Mouse (Mus musculus): ENCODE data around the gene Ptpa. TPM values are rescaled to one million over a fixed set of nuclear protein-coding genes. Genes with fewer than 3 reads are reported as not detected.
A peak's percentile ranks its signal among the peaks of the same experiment; 100 is the strongest.

Gene Ptpa
- polyA plus RNA-seq, 1 experiment from 2014 or later = 82.6 TPM

DNA sequence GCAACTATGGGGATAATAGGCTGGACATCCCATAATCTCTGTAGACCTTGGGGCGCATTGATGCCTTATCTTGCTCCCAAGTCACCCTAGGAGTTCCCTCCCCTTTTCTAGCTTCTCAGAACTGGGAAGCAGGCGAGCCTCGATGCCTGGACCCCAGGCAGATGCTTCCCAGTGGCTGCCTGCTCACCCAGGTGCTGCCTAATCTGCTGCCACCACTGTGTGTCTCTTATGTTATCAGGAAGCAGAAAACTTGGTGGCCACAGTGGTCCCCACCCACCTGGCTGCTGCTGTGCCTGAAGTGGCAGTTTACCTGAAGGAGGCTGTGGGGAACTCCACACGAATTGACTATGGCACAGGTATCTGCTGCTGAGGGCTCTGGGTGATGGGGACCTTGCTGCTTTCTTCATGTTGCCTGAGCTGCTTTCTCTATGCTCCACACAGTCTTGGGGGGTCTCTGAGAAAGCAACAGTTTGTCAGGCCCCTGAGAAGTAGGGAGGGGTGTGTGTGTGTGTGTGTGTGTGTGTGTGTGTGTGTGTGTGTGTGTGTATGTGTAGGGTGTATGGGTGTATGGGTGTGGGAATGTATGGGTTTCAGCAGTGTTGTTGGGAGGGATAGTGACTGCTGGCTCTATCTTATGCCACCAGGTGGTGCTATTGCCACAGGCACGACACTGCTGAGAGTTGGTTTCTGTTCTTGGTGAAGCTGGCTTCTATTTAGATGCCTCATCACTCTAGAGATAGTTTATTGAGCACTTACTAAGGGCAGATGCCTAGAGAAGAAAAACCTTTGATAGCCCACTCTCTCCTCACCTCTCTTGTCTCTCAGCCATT, 19.7 kb downstream of the Ptpa start:
- no peak overlapping the region for H3K4me3 ChIP-seq (ENCODE audit: low read depth, low read length)
- H3K27ac ChIP-seq (ENCODE audit: low read length) = no peak overlapping the region
- ATAC-seq (ENCODE audit: insufficient number of reproducible peaks, insufficient read depth, low FRiP score, low read depth) = peak; percentile 51
- H3K27me3 ChIP-seq (ENCODE audit: control insufficient read depth, insufficient read depth, low read length) = no peaks in the 10 kb centered on the region
- H3K9me3 ChIP-seq (ENCODE audit: control insufficient read depth, low read depth, low read length) = no peaks in the 10 kb centered on the region
- H3K4me2 ChIP-seq (replicated peaks; ENCODE audit: low read depth, low read length) = no peak overlapping the region
- 54% methylated on average over 5 of the region's 5 CpGs for WGBS
- peaks cover 14% of the 10 kb centered on the region for H3K4me1 ChIP-seq (ENCODE audit: control insufficient read depth, insufficient read depth, low read length)
- H3K9ac ChIP-seq (replicated peaks; ENCODE audit: low read depth, low read length) = no peak overlapping the region
- peaks cover 59% of the 10 kb centered on the region for H3K36me3 ChIP-seq (ENCODE audit: control insufficient read depth, insufficient read depth, low read length)

DNA sequence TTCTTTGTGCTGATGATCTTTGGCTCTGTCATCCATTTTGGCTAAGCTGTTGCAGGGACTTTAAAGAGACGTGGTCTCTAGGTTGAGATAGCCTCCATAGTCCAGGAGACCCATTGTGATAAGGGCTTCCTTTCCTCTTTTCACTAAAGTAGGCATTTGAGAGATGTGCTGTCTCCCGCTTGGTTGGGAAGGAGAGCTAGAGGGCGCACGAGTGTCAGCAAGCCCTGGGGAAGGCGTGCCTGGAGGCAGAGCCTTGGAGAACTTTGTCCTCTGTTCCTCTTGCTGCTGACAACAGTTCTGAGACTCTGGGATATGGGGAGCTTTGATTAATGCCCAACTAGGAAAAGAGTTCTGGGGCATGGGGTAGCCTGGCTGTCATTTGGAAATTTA, 20.3 kb downstream of the Ptpa start:
- Histone ChIP-seq H3K27ac (ENCODE audit: low read length) (no peak overlapping the region), H3K4me2 (replicated peaks; ENCODE audit: low read depth, low read length) (no peak overlapping the region), H3K4me1 (ENCODE audit: control insufficient read depth, insufficient read depth, low read length) (peaks cover 20% of the 10 kb centered on the region), H3K9me3 (ENCODE audit: control insufficient read depth, low read depth, low read length) (no peaks in the 10 kb centered on the region), H3K36me3 (ENCODE audit: control insufficient read depth, insufficient read depth, low read length) (peaks cover 53% of the 10 kb centered on the region), H3K4me3 (ENCODE audit: low read depth, low read length) (no peak overlapping the region), H3K9ac (replicated peaks; ENCODE audit: low read depth, low read length) (no peak overlapping the region), H3K27me3 (ENCODE audit: control insufficient read depth, insufficient read depth, low read length) (no peaks in the 10 kb centered on the region)
- ATAC-seq (ENCODE audit: insufficient number of reproducible peaks, insufficient read depth, low FRiP score, low read depth) = no peak
- 83% methylated on average over 5 of the region's 5 CpGs for WGBS

DNA sequence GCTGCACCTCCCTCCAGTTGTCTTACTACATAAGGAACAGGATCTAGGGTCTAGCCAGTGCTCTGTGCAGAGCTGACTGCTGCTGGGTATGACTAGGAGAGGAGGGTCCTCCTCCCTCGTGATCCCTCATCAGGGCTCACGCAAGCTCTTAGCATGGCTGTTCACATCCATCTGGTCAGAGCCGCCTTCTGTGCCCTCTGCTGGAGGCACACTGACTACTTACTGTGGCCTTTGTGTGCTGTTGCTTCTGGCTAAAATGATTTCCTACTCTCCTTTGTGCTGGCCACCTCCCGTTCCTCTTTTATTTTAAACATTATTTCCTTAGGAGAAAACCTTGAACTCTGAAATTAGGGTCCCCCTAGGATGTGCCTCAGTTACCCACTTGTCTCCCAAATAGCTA, 21.0 kb downstream of the Ptpa start:
- H3K4me1 ChIP-seq (ENCODE audit: control insufficient read depth, insufficient read depth, low read length) = peaks cover 24% of the 10 kb centered on the region
- no peak overlapping the region for H3K9ac ChIP-seq (replicated peaks; ENCODE audit: low read depth, low read length)
- no peak overlapping the region for H3K4me3 ChIP-seq (ENCODE audit: low read depth, low read length)
- H3K27ac ChIP-seq (ENCODE audit: low read length) = no peak overlapping the region
- H3K4me2 ChIP-seq (replicated peaks; ENCODE audit: low read depth, low read length) = no peak overlapping the region
- peaks cover 46% of the 10 kb centered on the region for H3K36me3 ChIP-seq (ENCODE audit: control insufficient read depth, insufficient read depth, low read length)
- H3K27me3 ChIP-seq (ENCODE audit: control insufficient read depth, insufficient read depth, low read length) = no peaks in the 10 kb centered on the region
- no peaks in the 10 kb centered on the region for H3K9me3 ChIP-seq (ENCODE audit: control insufficient read depth, low read depth, low read length)
- WGBS = 83% methylated on average over 4 of the region's 4 CpGs
- ATAC-seq (ENCODE audit: insufficient number of reproducible peaks, insufficient read depth, low FRiP score, low read depth) = no peak

DNA sequence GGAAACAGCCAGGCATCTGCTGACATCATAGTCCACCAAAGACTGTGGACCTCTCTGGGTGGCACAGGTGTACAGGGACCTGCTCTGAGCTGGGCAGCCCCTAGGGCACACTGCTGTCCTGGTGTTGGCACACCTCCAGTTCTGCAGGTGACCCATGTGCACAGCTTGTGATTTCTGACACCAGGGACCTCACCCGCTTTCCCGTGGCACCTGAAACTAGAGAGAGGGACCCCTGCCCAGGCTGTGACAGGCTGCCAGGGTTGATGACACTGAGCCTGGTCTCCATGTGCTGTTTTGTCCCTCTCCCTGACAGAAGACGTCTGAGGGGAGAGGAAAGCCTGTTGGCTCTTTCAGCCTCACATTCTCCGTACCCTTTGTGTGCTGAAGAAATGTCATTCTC, 22.0 kb downstream of the Ptpa start:
- H3K36me3 ChIP-seq (ENCODE audit: control insufficient read depth, insufficient read depth, low read length) = peaks cover 37% of the 10 kb centered on the region
- 94% methylated on average over 4 of the region's 4 CpGs for WGBS
- H3K4me2 ChIP-seq (replicated peaks; ENCODE audit: low read depth, low read length) = no peak overlapping the region
- no peaks in the 10 kb centered on the region for H3K9me3 ChIP-seq (ENCODE audit: control insufficient read depth, low read depth, low read length)
- H3K4me3 ChIP-seq (ENCODE audit: low read depth, low read length) = no peak overlapping the region
- H3K27ac ChIP-seq (ENCODE audit: low read length) = no peak overlapping the region
- H3K9ac ChIP-seq (replicated peaks; ENCODE audit: low read depth, low read length) = 0 out of 2 replicates have a peak overlapping the region, but pooled peaks have one; percentile 10
- no peaks in the 10 kb centered on the region for H3K27me3 ChIP-seq (ENCODE audit: control insufficient read depth, insufficient read depth, low read length)
- no peak for ATAC-seq (ENCODE audit: insufficient number of reproducible peaks, insufficient read depth, low FRiP score, low read depth)
- peaks cover 32% of the 10 kb centered on the region for H3K4me1 ChIP-seq (ENCODE audit: control insufficient read depth, insufficient read depth, low read length)

DNA sequence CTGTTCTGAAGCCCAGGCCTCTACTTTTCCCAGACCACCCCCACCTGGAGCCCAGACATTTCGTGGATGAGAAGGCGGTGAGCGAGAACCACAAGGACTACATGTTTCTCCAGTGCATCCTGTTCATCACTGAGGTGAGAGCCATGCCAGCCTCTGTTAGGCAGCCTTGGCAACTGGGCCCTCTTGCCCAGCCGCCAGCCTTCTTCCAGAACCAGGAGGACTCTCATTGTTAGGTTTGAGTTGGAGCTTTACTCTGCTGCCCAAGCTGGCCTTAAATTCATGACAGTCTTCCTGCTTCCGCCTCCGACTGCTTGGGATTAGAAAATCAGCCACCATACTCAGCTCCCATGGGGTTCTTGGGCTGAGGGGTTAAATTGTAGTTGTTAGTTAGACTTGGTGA, 23.8 kb downstream of the Ptpa start:
- Histone ChIP-seq H3K9ac (replicated peaks; ENCODE audit: low read depth, low read length) (no peak overlapping the region), H3K27me3 (ENCODE audit: control insufficient read depth, insufficient read depth, low read length) (no peaks in the 10 kb centered on the region), H3K9me3 (ENCODE audit: control insufficient read depth, low read depth, low read length) (no peaks in the 10 kb centered on the region), H3K4me3 (ENCODE audit: low read depth, low read length) (no peak overlapping the region), H3K27ac (ENCODE audit: low read length) (peak overlapping the region; percentile 100; the same call in 1 of the 2 replicates), H3K36me3 (ENCODE audit: control insufficient read depth, insufficient read depth, low read length) (peaks cover 34% of the 10 kb centered on the region), H3K4me2 (replicated peaks; ENCODE audit: low read depth, low read length) (no peak overlapping the region), H3K4me1 (ENCODE audit: control insufficient read depth, insufficient read depth, low read length) (peaks cover 50% of the 10 kb centered on the region)
- ATAC-seq (ENCODE audit: insufficient number of reproducible peaks, insufficient read depth, low FRiP score, low read depth) = no peak
- 96% methylated on average over 6 of the region's 6 CpGs for WGBS

DNA sequence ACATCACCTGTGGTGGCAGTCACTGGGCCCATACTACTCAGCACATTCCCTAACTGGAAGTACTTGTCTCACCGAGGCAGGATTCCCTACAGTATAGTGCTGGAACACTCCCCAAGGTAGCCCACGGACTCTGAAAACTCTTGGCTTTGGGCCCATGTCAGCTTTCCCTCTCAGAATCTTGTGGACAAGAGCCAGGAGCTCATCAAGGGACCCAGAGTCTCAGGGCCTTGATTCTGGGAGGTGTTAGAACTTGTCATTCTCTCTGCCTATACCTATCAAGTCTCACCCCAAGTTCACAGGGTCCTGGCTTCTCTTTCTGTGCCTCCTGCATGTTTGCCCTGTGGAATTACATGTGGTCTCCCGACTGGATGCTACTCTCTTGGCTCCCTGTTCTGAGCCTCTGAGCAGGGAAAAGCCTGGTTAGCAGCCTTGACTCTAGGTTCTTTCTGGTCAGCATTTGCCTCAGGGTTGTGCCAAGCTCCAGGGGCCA, 24.4 kb downstream of the Ptpa start:
- Histone ChIP-seq H3K36me3 (ENCODE audit: control insufficient read depth, insufficient read depth, low read length) (peaks cover 36% of the 10 kb centered on the region), H3K27me3 (ENCODE audit: control insufficient read depth, insufficient read depth, low read length) (no peaks in the 10 kb centered on the region), H3K9me3 (ENCODE audit: control insufficient read depth, low read depth, low read length) (no peaks in the 10 kb centered on the region), H3K4me3 (ENCODE audit: low read depth, low read length) (no peak overlapping the region), H3K4me2 (replicated peaks; ENCODE audit: low read depth, low read length) (no peak overlapping the region), H3K9ac (replicated peaks; ENCODE audit: low read depth, low read length) (no peak overlapping the region), H3K27ac (ENCODE audit: low read length) (peak overlapping the region; percentile 100), H3K4me1 (ENCODE audit: control insufficient read depth, insufficient read depth, low read length) (peaks cover 56% of the 10 kb centered on the region)
- ATAC-seq (ENCODE audit: insufficient number of reproducible peaks, insufficient read depth, low FRiP score, low read depth) = no peak
- WGBS = 29% methylated on average over 3 of the region's 3 CpGs

DNA sequence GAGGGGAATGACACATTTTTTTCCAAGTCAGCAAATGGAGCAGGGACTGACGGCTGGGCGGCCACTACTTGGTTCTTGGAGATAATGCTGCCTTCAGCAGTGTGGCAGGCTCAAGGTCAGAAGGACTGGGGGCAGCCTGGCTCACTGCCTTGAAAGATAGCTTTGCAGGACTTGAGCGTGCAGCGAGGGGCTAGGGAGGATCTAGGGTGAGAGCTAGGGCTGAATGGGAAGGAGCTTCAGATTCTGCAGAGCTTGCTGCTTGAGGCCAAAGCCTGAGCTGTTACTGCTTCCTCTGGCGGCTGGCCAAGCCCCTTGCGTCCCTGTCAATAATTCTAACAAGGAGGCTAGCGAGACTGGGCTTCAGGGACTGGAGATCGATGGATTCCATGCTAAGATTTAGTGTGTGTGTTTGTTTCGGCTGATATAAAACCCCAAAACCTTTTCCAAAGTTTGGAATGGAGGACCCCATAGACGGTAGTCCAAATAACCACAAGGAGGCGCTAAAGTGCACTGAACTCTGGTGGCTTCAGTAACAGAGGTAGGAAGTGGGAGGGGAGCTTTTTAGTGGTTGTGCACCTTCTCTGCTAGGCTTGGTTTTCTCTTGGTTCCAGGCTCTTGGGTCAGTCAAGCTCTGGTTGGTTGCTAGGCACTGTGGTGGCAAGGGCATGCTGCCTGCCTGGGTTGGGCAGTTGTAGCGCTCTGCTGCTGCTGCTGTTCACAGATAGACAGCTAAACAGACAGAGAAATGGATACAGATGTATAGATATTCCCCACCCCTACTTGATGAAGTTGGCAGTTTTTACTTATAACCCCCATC, 25.1 kb downstream of the Ptpa start:
- peak overlapping the region; percentile 100 for H3K27ac ChIP-seq (ENCODE audit: low read length)
- peak; percentile 38 for ATAC-seq (ENCODE audit: insufficient number of reproducible peaks, insufficient read depth, low FRiP score, low read depth)
- H3K4me2 ChIP-seq (replicated peaks; ENCODE audit: low read depth, low read length) = peak overlapping the region; percentile 74
- no peaks in the 10 kb centered on the region for H3K27me3 ChIP-seq (ENCODE audit: control insufficient read depth, insufficient read depth, low read length)
- no peaks in the 10 kb centered on the region for H3K9me3 ChIP-seq (ENCODE audit: control insufficient read depth, low read depth, low read length)
- H3K36me3 ChIP-seq (ENCODE audit: control insufficient read depth, insufficient read depth, low read length) = peaks cover 38% of the 10 kb centered on the region
- H3K9ac ChIP-seq (replicated peaks; ENCODE audit: low read depth, low read length) = no peak overlapping the region; the same call in 1 of the 2 replicates
- 9% methylated on average over 12 of the region's 12 CpGs for WGBS
- peaks cover 62% of the 10 kb centered on the region for H3K4me1 ChIP-seq (ENCODE audit: control insufficient read depth, insufficient read depth, low read length)
- no peak overlapping the region for H3K4me3 ChIP-seq (ENCODE audit: low read depth, low read length)
